Mouse (Mus musculus): ENCODE data around the gene Mak. TPM values are rescaled to one million over a fixed set of nuclear protein-coding genes. Genes with fewer than 3 reads are reported as not detected.

Gene Mak
- polyA plus RNA-seq, 1 experiment, result not detected

DNA sequence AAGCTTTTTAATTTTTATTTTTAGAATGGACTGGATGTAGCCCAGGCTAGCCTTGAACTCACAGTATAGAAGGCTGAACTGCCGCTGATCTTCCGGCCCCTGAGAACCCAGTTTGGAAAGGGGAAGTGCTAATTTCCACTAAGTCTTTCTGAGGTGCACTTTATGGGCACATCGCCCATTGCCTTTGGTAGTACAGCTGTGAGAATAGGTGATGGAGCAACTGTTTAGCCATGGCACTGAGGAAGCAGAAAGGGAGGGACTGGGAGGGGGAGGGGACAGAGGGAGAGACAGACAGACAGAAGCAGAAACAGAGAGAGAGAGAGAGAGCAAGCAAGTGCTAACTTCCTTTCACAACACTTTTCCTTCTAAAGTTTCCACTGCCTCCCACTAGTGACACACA is 5.0 kb upstream of the Mak start:
- no peaks in the 10 kb centered on the region for H3K79me3 ChIP-seq (ENCODE audit: low read depth)
- H3K79me2 ChIP-seq (ENCODE audit: control insufficient read depth, insufficient read depth), result no peaks in the 10 kb centered on the region
- H3ac ChIP-seq (ENCODE audit: control insufficient read depth, insufficient read length, low read depth), result no peak overlapping the region
- peaks cover 4% of the 10 kb centered on the region for H3K27me3 ChIP-seq (ENCODE audit: control insufficient read depth, insufficient read depth, insufficient read length)
- no peaks in the 10 kb centered on the region for H3K36me3 ChIP-seq (ENCODE audit: control insufficient read depth, insufficient read depth)
- TF ChIP-seq USF1 (IDR thresholded peaks at IDR 0.05; ENCODE audit: low read depth) (no peak), CTCF (IDR thresholded peaks at IDR 0.05; ENCODE audit: control insufficient read depth, insufficient read depth, insufficient read length) (no peak), MAX (IDR thresholded peaks at IDR 0.05) (no peak), MYOG (IDR thresholded peaks at IDR 0.05; ENCODE audit: control insufficient read depth, extremely low read depth, insufficient read length) (no peak), MYOD1 (IDR thresholded peaks at IDR 0.05; ENCODE audit: control insufficient read depth, insufficient read length, low read depth) (no peak), CEBPB (IDR thresholded peaks at IDR 0.05; ENCODE audit: low read depth) (no peak), FOSL1 (IDR thresholded peaks at IDR 0.05; ENCODE audit: insufficient read depth, low read length, poor library complexity, severe bottlenecking) (no peak)
- no peak overlapping the region for H3K4me3 ChIP-seq (ENCODE audit: insufficient read depth, poor library complexity, severe bottlenecking)

DNA sequence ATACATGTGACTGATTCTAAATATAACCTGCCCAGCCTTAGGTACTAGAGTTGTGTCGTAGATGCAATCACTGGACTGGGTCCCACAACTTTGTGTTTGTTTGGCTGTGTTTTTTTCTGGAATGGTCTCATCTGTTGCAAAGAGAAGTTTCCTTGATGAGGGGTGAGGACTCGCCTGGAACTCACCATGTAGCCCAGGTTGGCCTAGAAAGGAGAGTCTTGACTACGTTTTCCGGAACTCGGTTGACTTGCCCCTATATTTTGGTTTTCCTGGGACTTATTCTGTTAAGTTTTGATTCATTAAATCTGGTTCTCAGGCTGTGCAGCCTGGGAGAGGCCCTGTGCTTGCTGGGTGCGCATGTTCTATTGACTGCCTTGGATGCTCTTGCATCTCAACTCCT is 1.2 kb upstream of the Mak start:
- Histone ChIP-seq H3K4me3 (ENCODE audit: insufficient read depth, poor library complexity, severe bottlenecking) (no peak overlapping the region), H3K36me3 (ENCODE audit: control insufficient read depth, insufficient read depth) (no peaks in the 10 kb centered on the region), H3K79me2 (ENCODE audit: control insufficient read depth, insufficient read depth) (no peaks in the 10 kb centered on the region), H3K79me3 (ENCODE audit: low read depth) (no peaks in the 10 kb centered on the region), H3ac (ENCODE audit: control insufficient read depth, insufficient read length, low read depth) (no peak overlapping the region), H3K27me3 (ENCODE audit: control insufficient read depth, insufficient read depth, insufficient read length) (peaks cover 30% of the 10 kb centered on the region)
- TF ChIP-seq USF1 (IDR thresholded peaks at IDR 0.05; ENCODE audit: low read depth) (no peak), CTCF (IDR thresholded peaks at IDR 0.05; ENCODE audit: control insufficient read depth, insufficient read depth, insufficient read length) (no peak), MYOD1 (IDR thresholded peaks at IDR 0.05; ENCODE audit: control insufficient read depth, insufficient read length, low read depth) (no peak), MYOG (IDR thresholded peaks at IDR 0.05; ENCODE audit: control insufficient read depth, extremely low read depth, insufficient read length) (no peak), CEBPB (IDR thresholded peaks at IDR 0.05; ENCODE audit: low read depth) (no peak), MAX (IDR thresholded peaks at IDR 0.05) (no peak), FOSL1 (IDR thresholded peaks at IDR 0.05; ENCODE audit: insufficient read depth, low read length, poor library complexity, severe bottlenecking) (no peak)

DNA sequence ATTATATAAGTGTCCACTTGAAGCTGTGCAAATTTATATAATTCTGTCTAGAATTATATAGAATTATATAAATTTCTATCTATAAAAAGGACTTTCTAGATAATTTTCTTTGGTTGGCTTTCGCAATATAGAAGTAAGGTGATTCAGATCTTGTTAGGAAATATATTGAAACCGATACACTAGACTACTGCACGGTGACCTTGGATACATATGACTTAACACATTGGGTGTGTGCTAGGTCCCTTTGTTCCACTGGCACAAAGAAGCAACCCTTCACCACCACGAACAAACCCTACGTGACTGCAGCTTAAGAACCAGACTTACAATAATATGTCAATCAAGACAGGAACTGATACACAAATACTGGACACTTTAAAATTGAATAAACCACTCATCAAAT is 353 bp upstream of the Mak start:
- Histone ChIP-seq H3K79me3 (ENCODE audit: low read depth) (no peaks in the 10 kb centered on the region), H3K27me3 (ENCODE audit: control insufficient read depth, insufficient read depth, insufficient read length) (peaks cover 36% of the 10 kb centered on the region), H3K4me3 (ENCODE audit: insufficient read depth, poor library complexity, severe bottlenecking) (no peak overlapping the region), H3K79me2 (ENCODE audit: control insufficient read depth, insufficient read depth) (no peaks in the 10 kb centered on the region), H3K36me3 (ENCODE audit: control insufficient read depth, insufficient read depth) (no peaks in the 10 kb centered on the region), H3ac (ENCODE audit: control insufficient read depth, insufficient read length, low read depth) (no peak overlapping the region)
- no peak for TF ChIP-seq MYOG (IDR thresholded peaks at IDR 0.05; ENCODE audit: control insufficient read depth, extremely low read depth, insufficient read length)
- TF ChIP-seq CTCF (IDR thresholded peaks at IDR 0.05; ENCODE audit: control insufficient read depth, insufficient read depth, insufficient read length), result no peak
- TF ChIP-seq CEBPB (IDR thresholded peaks at IDR 0.05; ENCODE audit: low read depth), result no peak

DNA sequence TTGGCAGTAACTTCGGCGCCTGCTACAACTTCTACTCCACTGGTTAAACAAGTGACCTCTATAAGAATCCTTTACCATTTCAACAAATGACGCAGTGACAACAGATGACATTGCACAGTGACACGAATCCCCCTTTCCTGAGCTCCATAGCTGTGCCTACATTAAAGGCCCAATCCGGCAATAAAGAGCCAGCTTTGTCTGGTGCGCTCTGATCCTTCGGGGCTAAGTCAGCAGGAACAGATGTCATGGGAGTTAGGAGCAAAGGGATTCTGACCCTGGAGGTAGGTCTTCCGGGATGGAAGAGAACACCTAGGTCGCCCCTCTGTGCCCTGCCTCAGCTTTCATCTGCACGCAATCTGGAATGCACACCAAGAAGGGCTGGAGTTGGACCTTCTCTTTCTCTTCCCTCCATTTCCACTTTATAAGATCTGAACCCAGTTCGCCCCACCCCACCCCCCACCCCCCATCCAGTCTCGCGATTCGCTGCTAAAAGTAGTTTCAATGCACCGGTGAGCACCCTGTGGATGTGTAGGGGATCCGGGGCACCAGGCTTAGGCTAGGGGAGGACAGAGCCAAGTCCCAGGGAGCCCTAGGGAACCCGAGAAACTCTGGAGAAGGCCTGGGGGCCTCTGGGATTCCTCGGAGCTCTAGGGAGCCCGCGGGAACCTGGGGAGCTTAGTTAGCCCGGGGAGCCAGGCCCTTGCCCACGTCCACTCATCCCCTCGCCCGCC is 651 bp downstream of the Mak start:
- Histone ChIP-seq H3K79me2 (ENCODE audit: control insufficient read depth, insufficient read depth) (no peaks in the 10 kb centered on the region), H3K27me3 (ENCODE audit: control insufficient read depth, insufficient read depth, insufficient read length) (peaks cover 36% of the 10 kb centered on the region), H3K4me3 (ENCODE audit: insufficient read depth, poor library complexity, severe bottlenecking) (no peak overlapping the region), H3K79me3 (ENCODE audit: low read depth) (no peaks in the 10 kb centered on the region), H3K36me3 (ENCODE audit: control insufficient read depth, insufficient read depth) (no peaks in the 10 kb centered on the region), H3ac (ENCODE audit: control insufficient read depth, insufficient read length, low read depth) (no peak overlapping the region)
- no peak for TF ChIP-seq USF1 (IDR thresholded peaks at IDR 0.05; ENCODE audit: low read depth)
- no peak for TF ChIP-seq MYOG (IDR thresholded peaks at IDR 0.05; ENCODE audit: control insufficient read depth, extremely low read depth, insufficient read length)
- no peak for TF ChIP-seq MYOD1 (IDR thresholded peaks at IDR 0.05; ENCODE audit: control insufficient read depth, insufficient read length, low read depth)
- no peak for TF ChIP-seq FOSL1 (IDR thresholded peaks at IDR 0.05; ENCODE audit: insufficient read depth, low read length, poor library complexity, severe bottlenecking)
- TF ChIP-seq CTCF (IDR thresholded peaks at IDR 0.05; ENCODE audit: control insufficient read depth, insufficient read depth, insufficient read length), result no peak
- no peak for TF ChIP-seq MAX (IDR thresholded peaks at IDR 0.05)
- no peak for TF ChIP-seq CEBPB (IDR thresholded peaks at IDR 0.05; ENCODE audit: low read depth)

DNA sequence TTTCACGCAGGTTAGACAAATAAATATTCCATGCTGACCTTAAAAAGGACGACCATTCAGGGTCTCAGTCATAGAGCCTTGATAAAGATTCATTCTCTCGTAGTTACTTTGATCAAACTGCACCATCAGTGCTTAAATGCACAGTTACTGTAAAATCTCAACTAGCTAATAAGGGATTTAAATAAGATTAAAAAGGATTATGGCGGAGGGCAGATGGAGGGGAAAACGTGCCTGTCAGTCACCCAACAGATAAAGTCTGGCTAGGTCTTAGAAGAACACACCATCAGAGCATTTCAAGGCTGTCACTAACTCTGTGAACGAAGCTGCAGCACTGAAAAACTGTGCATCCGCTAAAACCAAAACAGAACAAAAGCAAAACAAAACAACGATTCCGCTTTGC is 1.6 kb downstream of the Mak start:
- TF ChIP-seq MYOD1 (IDR thresholded peaks at IDR 0.05; ENCODE audit: control insufficient read depth, insufficient read length, low read depth), result no peak
- TF ChIP-seq USF1 (IDR thresholded peaks at IDR 0.05; ENCODE audit: low read depth), result no peak
- no peak for TF ChIP-seq FOSL1 (IDR thresholded peaks at IDR 0.05; ENCODE audit: insufficient read depth, low read length, poor library complexity, severe bottlenecking)
- TF ChIP-seq MYOG (IDR thresholded peaks at IDR 0.05; ENCODE audit: control insufficient read depth, extremely low read depth, insufficient read length), result no peak
- TF ChIP-seq MAX (IDR thresholded peaks at IDR 0.05), result no peak
- no peak for TF ChIP-seq CEBPB (IDR thresholded peaks at IDR 0.05; ENCODE audit: low read depth)
- no peak for TF ChIP-seq CTCF (IDR thresholded peaks at IDR 0.05; ENCODE audit: control insufficient read depth, insufficient read depth, insufficient read length)
- H3K27me3 ChIP-seq (ENCODE audit: control insufficient read depth, insufficient read depth, insufficient read length), result peaks cover 39% of the 10 kb centered on the region

DNA sequence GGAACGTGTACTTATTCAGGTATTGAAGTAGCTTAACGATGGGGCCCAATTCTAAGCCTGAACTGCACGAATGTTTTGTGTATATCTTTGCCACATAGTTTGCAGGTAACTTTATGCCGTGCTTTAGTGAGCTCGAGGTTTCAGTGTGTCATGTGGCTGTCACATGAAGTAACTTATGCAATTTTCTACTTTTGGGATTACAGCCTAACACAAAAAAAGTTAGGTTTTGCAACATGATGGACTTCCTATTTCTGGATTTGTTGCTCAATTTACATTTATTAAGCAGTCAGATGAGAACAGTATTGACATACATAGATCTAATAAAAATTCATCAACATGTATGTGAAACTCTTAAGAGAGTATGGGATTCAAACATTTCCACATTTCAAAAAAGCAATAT is 5.7 kb downstream of the Mak start:
- H3K27me3 ChIP-seq (ENCODE audit: control insufficient read depth, insufficient read depth, insufficient read length), result peaks cover 44% of the 10 kb centered on the region

More for the DNA sequence above, 1.6 kb downstream of the Mak start:
- no peaks in the 10 kb centered on the region for H3K79me3 ChIP-seq (ENCODE audit: low read depth)
- no peak overlapping the region for H3K4me3 ChIP-seq (ENCODE audit: insufficient read depth, poor library complexity, severe bottlenecking)
- no peak overlapping the region for H3ac ChIP-seq (ENCODE audit: control insufficient read depth, insufficient read length, low read depth)
- H3K36me3 ChIP-seq (ENCODE audit: control insufficient read depth, insufficient read depth), result no peaks in the 10 kb centered on the region
- no peaks in the 10 kb centered on the region for H3K79me2 ChIP-seq (ENCODE audit: control insufficient read depth, insufficient read depth)

More for the DNA sequence above, 5.7 kb downstream of the Mak start:
- TF ChIP-seq MAX (IDR thresholded peaks at IDR 0.05), result no peak
- no peak for TF ChIP-seq MYOG (IDR thresholded peaks at IDR 0.05; ENCODE audit: control insufficient read depth, extremely low read depth, insufficient read length)
- TF ChIP-seq FOSL1 (IDR thresholded peaks at IDR 0.05; ENCODE audit: insufficient read depth, low read length, poor library complexity, severe bottlenecking), result no peak
- no peak for TF ChIP-seq CEBPB (IDR thresholded peaks at IDR 0.05; ENCODE audit: low read depth)
- TF ChIP-seq USF1 (IDR thresholded peaks at IDR 0.05; ENCODE audit: low read depth), result no peak
- TF ChIP-seq CTCF (IDR thresholded peaks at IDR 0.05; ENCODE audit: control insufficient read depth, insufficient read depth, insufficient read length), result no peak
- no peak for TF ChIP-seq MYOD1 (IDR thresholded peaks at IDR 0.05; ENCODE audit: control insufficient read depth, insufficient read length, low read depth)
- Histone ChIP-seq H3K4me3 (ENCODE audit: insufficient read depth, poor library complexity, severe bottlenecking) (no peak overlapping the region), H3K79me3 (ENCODE audit: low read depth) (no peaks in the 10 kb centered on the region), H3K79me2 (ENCODE audit: control insufficient read depth, insufficient read depth) (no peaks in the 10 kb centered on the region), H3K36me3 (ENCODE audit: control insufficient read depth, insufficient read depth) (no peaks in the 10 kb centered on the region), H3ac (ENCODE audit: control insufficient read depth, insufficient read length, low read depth) (no peak overlapping the region)
